Mouse (Mus musculus) ES-E14 (cell line): Measurements from ENCODE around the gene Nsun2. TPM values are rescaled to one million over a fixed set of nuclear protein-coding genes. Genes with fewer than 3 reads are reported as not detected.

Source experiments
- DNase-seq: peaks from one replicate; pipeline ENCODE4 v3.0.0-alpha.2; 2013; ENCODE audit warnings: low read depth, low spot score
- H3K27ac ChIP-seq: 2 replicates; pipeline ENCODE4 v1.5.1; 2012; ENCODE audit warnings: low read depth, mild to moderate bottlenecking, low read length, moderate library complexity, mixed read lengths; ENCODE audit not compliant: poor library complexity, insufficient read depth, severe bottlenecking
- H3K36me3 ChIP-seq: 2 replicates; pipeline ENCODE4 v1.6.1; 2012; ENCODE audit warnings: mild to moderate bottlenecking, low read length, moderate library complexity, mixed read lengths; ENCODE audit not compliant: control insufficient read depth, poor library complexity, insufficient read depth, severe bottlenecking
- H3K4me1 ChIP-seq, 2 experiments: fragments of 150-350 bp in 1 of 2; sonication (generic) in 1 of 2; 2 replicates each; pipeline ENCODE4 v1.6.1; 2012; ENCODE audit warnings: low read length in 2 of 2, mild to moderate bottlenecking in 1 of 2, mixed read lengths in 1 of 2; ENCODE audit not compliant: control insufficient read depth in 2 of 2, insufficient read depth in 2 of 2, poor library complexity in 1 of 2
- H3K4me3 ChIP-seq, 2 experiments: fragments of 150-350 bp in 1 of 2; sonication (generic) in 1 of 2; 2 replicates each; pipeline ENCODE4 v1.5.1; 2012; ENCODE audit warnings: low read length in 2 of 2, low read depth in 1 of 2, mild to moderate bottlenecking in 1 of 2, mixed read lengths in 1 of 2; ENCODE audit not compliant: insufficient read depth in 1 of 2, poor library complexity in 1 of 2, severe bottlenecking in 1 of 2
- H3K9ac ChIP-seq: 2 replicates; pipeline ENCODE4 v1.6.1; 2012; ENCODE audit warnings: low read depth, mild to moderate bottlenecking, low read length, mixed read lengths; ENCODE audit not compliant: poor library complexity, insufficient read depth, severe bottlenecking
- H3K9me3 ChIP-seq: fragments of 150-350 bp; sonication (generic); 2 replicates; pipeline ENCODE4 v1.6.1; 2012; ENCODE audit warnings: low read depth, mild to moderate bottlenecking, low read length; ENCODE audit not compliant: control insufficient read depth, insufficient read depth
- CHD2 ChIP-seq: IDR thresholded peaks from 2 replicates; pipeline ENCODE4 v1.6.1; 2014; ENCODE audit warnings: mild to moderate bottlenecking, low read depth, low read length, inconsistent platforms
- HCFC1 ChIP-seq: IDR thresholded peaks from 2 replicates; pipeline ENCODE4 v1.6.1; 2012; ENCODE audit warnings: low read length, inconsistent platforms, borderline replicate concordance; ENCODE audit not compliant: insufficient read depth
- MAFK ChIP-seq: IDR thresholded peaks from 2 replicates; pipeline ENCODE4 v1.6.1; 2014; ENCODE audit warnings: mild to moderate bottlenecking, low read depth, low read length, inconsistent platforms; ENCODE audit not compliant: insufficient read depth
- ZC3H11A ChIP-seq: IDR thresholded peaks from 2 replicates; pipeline ENCODE4 v1.6.1; 2012; ENCODE audit warnings: low read depth, mild to moderate bottlenecking, inconsistent platforms, low read length, borderline replicate concordance
- ZNF384 ChIP-seq: IDR thresholded peaks from 2 replicates; pipeline ENCODE4 v1.6.1; 2012; ENCODE audit warnings: low read depth, low read length, inconsistent platforms
- in situ Hi-C, 2 experiments: fragments of 600-800 bp; cut with MboI; formaldehyde crosslinking; loops; one replicate each; pipeline ENCODE4 v1.15.1; 2025; ENCODE audit warnings: low sequenced_read_pairs in 2 of 2, inconsistent platforms in 1 of 2; ENCODE audit not compliant: unreplicated experiment in 2 of 2
- total RNA-seq: library from RNA; depleted of rRNA; stranded (reverse); fragments of 300-350 nt; gene quantifications from 2 replicates; pipeline ENCODE4 v1.2.3, GENCODE M21; 2012

Gene Nsun2
- total RNA-seq, 1 experiment: 220 TPM

GRCm38 (mm10) chr13:69601321-69601720 lies 67.8 kb downstream of the Nsun2 start:
- in situ Hi-C loops: no loop called here
- Histone ChIP-seq H3K4me1 (0 out of 4 replicates have a peak, but pooled peaks cover 0 to 2% of the 10 kb centered on the region in 2 experiments), H3K4me3 (no peak overlapping the region), H3K27ac (no peak overlapping the region), H3K9me3 (no peaks in the 10 kb centered on the region), H3K36me3 (no peaks in the 10 kb centered on the region), H3K9ac (no peak overlapping the region)
- no peak for TF ChIP-seq HCFC1
- TF ChIP-seq CHD2: no peak
- DNase-seq: no peak

GRCm38 (mm10) chr13:69604670-69605069 lies 71.1 kb downstream of the Nsun2 start:
- Histone ChIP-seq H3K9ac (no peak overlapping the region), H3K9me3 (no peaks in the 10 kb centered on the region), H3K4me1 (0 out of 4 replicates have a peak, but pooled peaks cover 0 to 2% of the 10 kb centered on the region in 2 experiments), H3K4me3 (no peak overlapping the region), H3K27ac (no peak overlapping the region), H3K36me3 (no peaks in the 10 kb centered on the region)
- in situ Hi-C loops: no loop called here
- TF ChIP-seq ZC3H11A (no peak), CHD2 (no peak), HCFC1 (no peak), ZNF384 (no peak), MAFK (no peak)
- no peak for DNase-seq

- DNase-seq: no peak
- TF ChIP-seq MAFK: no peak
- TF ChIP-seq ZC3H11A: no peak
- TF ChIP-seq ZNF384: no peak
- TF ChIP-seq CHD2: no peak
- TF ChIP-seq HCFC1: no peak
- Histone ChIP-seq H3K9ac (no peak overlapping the region), H3K36me3 (peaks cover 7% of the 10 kb centered on the region), H3K9me3 (no peaks in the 10 kb centered on the region), H3K4me1 (peaks cover 0 to 8% of the 10 kb centered on the region in 2 experiments; a peak in 1 of 4 replicates), H3K27ac (no peak overlapping the region), H3K4me3 (no peak overlapping the region)
- in situ Hi-C loops: no loop called here
These were observed 75.2 kb downstream of the Nsun2 start for GRCm38 (mm10) chr13:69608734-69609133.

- in situ Hi-C loops: no loop called here
- TF ChIP-seq ZNF384 (no peak), MAFK (no peak), CHD2 (no peak), ZC3H11A (no peak), HCFC1 (no peak)
- Histone ChIP-seq H3K4me1 (peaks cover 0 to 8% of the 10 kb centered on the region in 2 experiments; a peak in 1 of 4 replicates), H3K36me3 (peaks cover 21% of the 10 kb centered on the region), H3K9ac (peak overlapping the region; percentile 74), H3K9me3 (no peaks in the 10 kb centered on the region), H3K4me3 (peak overlapping the region; percentile 74 to 89), H3K27ac (no peak overlapping the region)
- DNase-seq: no peak
These were observed 77.3 kb downstream of the Nsun2 start for GRCm38 (mm10) chr13:69610751-69611397.
